Mouse (Mus musculus) kidney, adult 2 months (tissue): ENCODE results near the gene Pomt1.

ENCODE experiments used
- CTCF ChIP-seq: fragments of 200-500 bp; conservative IDR thresholded peaks from 2 replicates; pipeline ENCODE4 v1.5.1; 2011; ENCODE audit warnings: low read depth, mild to moderate bottlenecking, control low read depth, low read length, moderate library complexity, mixed read lengths; ENCODE audit not compliant: insufficient read depth, insufficient read length
- POLR2A ChIP-seq: fragments of 200-500 bp; IDR thresholded peaks from one replicate; pipeline ENCODE4 v1.6.1; 2011; ENCODE audit warnings: low read depth, low read length, control low read depth

DNA sequence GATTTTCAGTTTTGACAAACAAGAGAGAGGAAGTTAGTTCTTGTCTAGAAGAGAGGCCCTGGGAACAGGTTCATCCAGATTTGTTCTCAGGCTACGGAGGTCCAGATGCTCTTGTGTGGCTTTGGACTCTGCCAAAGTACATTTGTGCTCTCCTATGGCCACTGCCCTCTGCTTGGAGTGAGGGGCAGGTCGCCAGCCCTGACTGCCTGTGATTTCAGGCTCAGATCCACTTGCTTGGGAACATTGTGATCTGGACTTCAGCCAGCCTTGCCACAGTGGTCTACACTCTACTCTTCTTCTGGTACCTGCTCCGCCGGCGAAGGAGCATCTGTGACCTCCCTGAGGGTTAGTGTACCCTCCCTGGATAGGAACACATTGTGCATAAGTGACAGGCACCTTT lies 16.3 kb downstream of the Pomt1 start:
- TF ChIP-seq CTCF = no peak
- no peak for TF ChIP-seq POLR2A
